Mouse (Mus musculus) forelimb bud, embryonic 11.5 days (tissue): ENCODE data around the gene Slc43a1.

ENCODE experiments used
- DNase-seq: peaks from one replicate; pipeline ENCODE4 v3.0.0-alpha.2; 2012; ENCODE audit warnings: low read depth, low spot score

Gene Slc43a1

GRCm38 (mm10) chr2:84831666-84832391 is 6.8 kb upstream of the Slc43a1 start:
- DNase-seq, result peak; percentile 91

GRCm38 (mm10) chr2:84837107-84837506 is 1.5 kb upstream of the Slc43a1 start:
- no peak for DNase-seq

GRCm38 (mm10) chr2:84837817-84838592 is 645 bp upstream of the Slc43a1 start:
- no peak for DNase-seq

- DNase-seq, result peak; percentile 58
Observed at GRCm38 (mm10) chr2:84838993-84839980, 637 bp downstream of the Slc43a1 start.

GRCm38 (mm10) chr2:84840016-84840747 is 1.5 kb downstream of the Slc43a1 start:
- DNase-seq, result peak; percentile 89

GRCm38 (mm10) chr2:84840748-84841563 is 2.3 kb downstream of the Slc43a1 start:
- no peak for DNase-seq

- no peak for DNase-seq
Observed at GRCm38 (mm10) chr2:84841905-84842304, 3.3 kb downstream of the Slc43a1 start.

- no peak for DNase-seq
Observed at GRCm38 (mm10) chr2:84843654-84844053, 5.0 kb downstream of the Slc43a1 start.

- no peak for DNase-seq
Observed at GRCm38 (mm10) chr2:84845226-84845625, 6.6 kb downstream of the Slc43a1 start.

- DNase-seq, result no peak
Observed at GRCm38 (mm10) chr2:84850407-84851129, 11.9 kb downstream of the Slc43a1 start.

GRCm38 (mm10) chr2:84851130-84852040 is 12.7 kb downstream of the Slc43a1 start:
- no peak for DNase-seq

- peak; percentile 53 for DNase-seq
Observed at GRCm38 (mm10) chr2:84855732-84856131, 17.1 kb downstream of the Slc43a1 start.

- no peak for DNase-seq
Observed at GRCm38 (mm10) chr2:84858551-84858950, 19.9 kb downstream of the Slc43a1 start.

- DNase-seq, result no peak
Observed at GRCm38 (mm10) chr2:84859991-84860780, 21.5 kb downstream of the Slc43a1 start.

GRCm38 (mm10) chr2:84861430-84861829 is 22.8 kb downstream of the Slc43a1 start:
- DNase-seq, result no peak

- no peak for DNase-seq
Observed at GRCm38 (mm10) chr2:84862231-84862630, 23.6 kb downstream of the Slc43a1 start.
